Mouse (Mus musculus) testis, adult 10 weeks (tissue): ENCODE measurements around the gene Ak6. TPM values are rescaled to one million over a fixed set of nuclear protein-coding genes. Genes with fewer than 3 reads are reported as not detected.

Experiments
- polyA plus RNA-seq: library from polyadenylated mRNA; stranded (reverse); fragments of 350-450 nt; fragmentation: Illumina TruSeq; extraction: RNeasy Lipid Tissue Mini Kit (QIAGEN cat#74804); gene quantifications from one replicate; pipeline ENCODE4 v1.2.3, GENCODE M21; 2014; ENCODE audit warnings: low read depth, low replicate concordance

The Ak6 gene
- polyA plus RNA-seq, result 2,518 TPM

DNA sequence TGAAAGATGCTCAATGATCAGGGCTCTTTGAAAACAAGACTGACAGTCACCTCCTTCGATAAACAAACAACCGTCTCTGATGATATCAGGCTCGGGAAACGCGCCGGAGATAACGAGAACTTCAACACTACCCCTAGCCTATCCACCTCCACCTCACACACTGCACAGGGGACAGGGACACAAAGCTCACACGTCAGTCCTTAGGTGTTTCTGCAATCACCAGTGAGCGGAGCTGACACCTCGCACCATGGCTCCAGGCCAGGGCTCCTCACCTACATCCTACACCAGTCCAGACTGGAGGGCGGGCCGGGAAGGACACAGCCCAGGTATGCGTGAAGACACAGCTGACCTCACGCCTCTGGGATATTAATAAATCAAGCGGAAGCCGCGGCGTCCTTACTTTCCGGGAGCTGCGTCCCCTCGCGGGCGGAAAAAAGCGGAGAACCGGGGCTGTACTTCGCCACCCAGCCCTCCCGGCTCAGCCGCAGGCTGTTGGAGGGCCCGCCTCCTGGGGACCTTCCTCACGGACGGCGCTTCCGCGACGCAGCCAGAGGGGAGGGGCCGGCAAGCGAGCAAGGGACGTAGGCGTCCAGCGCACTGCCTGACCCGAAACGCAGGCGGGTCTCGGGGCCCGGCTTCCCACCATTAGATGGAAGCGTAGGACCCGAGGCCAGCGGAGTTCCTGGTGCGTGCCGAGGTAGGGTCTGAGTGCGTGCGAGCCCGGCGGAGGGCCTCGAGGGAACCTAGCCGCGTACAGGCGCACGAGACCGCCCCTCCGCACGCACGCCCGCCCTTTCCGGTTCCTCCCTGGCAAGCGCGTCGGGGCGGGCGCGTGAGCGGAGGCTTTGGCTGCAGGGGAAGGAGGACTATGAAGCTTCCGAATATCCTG, at the start of gene Ak6, which contains the start of gene Rad17:
TSS of gene Ak6 (plus strand) at position 430 of the 889 bp plus-strand sequence.
TSS of gene Rad17 (minus strand) at position 502 of the 889 bp plus-strand sequence.

DNA sequence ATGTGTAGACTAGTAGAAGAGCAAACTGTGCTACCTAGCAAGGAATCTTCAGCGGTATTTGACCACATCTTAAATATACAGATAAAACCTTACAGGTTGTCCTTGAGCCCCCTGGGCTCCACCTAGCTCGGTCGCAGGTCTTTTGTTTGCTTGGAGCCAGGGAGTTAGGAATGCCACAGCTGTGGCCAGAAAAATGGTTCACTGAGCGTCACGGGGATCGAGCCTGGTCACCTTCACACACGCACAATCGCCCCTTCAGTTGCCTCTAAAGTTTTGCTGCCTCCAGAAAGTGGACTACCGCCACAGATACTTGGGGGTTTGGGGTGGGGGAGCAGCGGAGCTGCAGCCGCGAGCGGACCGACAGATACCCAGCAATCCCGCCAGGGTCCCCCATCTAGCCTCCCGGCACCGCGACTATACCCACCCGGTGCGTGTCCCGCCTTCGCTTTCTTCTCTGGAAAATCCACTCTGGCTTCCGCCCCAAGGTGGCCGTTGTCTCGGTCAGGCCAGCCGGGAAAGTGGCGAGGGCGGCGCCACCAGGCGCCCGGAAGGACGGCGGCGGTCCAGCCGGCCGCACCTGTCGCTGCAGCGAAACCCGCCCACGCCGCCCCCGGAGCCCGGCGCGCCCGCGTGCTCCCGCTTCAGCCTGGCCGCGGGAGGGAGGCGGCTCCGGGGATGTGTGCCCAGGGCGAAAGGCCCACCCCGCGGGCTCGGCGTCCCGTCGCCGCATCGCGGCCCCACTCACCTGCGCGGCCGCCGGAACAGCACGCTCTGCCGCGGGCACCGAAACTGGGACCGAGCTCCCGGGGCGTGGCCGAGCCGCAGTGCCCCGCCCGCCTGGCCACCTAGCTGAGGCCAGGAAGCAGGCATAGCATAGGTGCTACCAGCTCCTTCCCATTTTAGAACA, 34.3 kb upstream of the Ak6 start, which contains the start of gene Marveld2:
TSS of gene Marveld2 (minus strand) at position 791 of the 907 bp plus-strand sequence.

DNA sequence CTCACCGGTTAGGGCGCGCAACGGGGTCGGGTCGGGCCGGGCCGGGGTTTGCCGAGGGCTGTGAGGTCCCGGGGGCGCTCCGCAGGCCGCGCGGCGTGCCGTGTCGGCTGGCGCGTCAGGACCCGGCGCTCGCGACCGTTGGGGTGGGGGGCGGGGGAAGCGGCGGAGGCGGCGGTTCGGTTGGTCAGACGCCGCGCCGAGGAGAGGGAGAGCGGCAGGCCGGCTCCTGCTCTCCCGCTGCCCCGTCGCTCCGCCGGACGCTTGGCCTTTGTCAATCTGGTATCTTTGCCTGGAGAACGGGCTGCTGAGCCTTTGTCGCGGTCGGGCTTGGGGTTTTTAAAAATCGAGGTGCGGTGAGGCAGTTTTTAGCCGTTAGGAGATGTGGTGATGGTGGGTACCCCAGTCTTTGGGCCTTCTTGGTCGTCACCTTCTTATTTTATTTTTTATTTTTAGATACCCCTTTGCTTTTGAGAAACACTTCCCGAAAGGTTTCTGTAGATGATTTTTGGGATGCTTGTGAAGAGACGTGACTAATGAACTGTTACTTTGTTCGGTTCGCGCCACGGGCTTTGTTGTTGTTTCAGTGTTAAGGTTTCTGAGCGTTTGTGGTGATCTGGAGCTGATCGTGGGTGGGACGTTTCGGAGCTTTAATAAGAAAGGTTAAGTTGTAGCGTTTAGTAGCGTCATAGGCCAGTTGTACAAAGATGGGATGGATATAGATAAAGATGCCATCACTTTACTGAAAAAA, 834 bp downstream of the Ak6 start, which contains the start of gene Taf9:
TSS of gene Taf9 (plus strand) at position 141 of the 748 bp plus-strand sequence.

DNA sequence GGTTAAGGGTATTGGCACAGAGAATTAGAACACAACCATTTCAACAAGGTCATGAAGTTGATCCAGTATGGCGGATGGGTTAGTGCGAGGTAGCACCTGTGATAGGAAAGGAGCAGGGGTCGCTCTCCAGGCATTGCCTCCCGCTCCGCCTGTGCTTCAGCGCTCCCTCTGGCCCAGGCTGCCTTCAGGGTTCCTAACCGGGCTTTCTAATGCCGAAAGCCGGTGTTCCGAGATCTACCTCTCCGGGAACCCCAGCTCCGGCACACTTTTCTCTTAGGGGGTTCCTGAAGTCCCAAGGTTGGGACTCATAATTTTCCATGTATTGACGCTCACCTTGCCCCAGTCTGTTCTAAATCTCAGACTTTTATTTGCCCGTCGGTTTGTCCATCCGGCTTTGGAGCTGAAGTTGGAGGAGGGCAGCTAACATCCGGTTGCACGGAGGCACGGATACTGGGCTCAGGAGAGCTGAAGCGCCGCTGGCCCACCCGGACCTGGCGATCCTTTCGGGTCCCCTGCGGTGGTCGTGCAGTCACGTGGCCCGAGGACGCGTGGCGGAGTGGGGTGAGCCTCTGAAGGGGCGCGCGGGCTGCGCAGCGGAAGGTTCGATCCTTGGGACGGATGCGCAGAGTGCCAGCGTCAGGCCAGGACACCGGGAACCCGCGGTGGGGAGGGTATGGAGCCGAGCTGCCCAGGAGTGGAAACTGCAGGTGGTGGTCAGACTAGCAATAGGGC, 18.7 kb downstream of the Ak6 start, which contains the start of gene Ccdc125:
TSS of gene Ccdc125 (plus strand) at position 427 of the 732 bp plus-strand sequence.

Other genes starting within 250 kb of the Ak6 start
- gene Naip1, start 198.1 kb upstream of the Ak6 start, polyA plus RNA-seq, result 0.17 TPM
- gene Gtf2h2, start 158.4 kb upstream of the Ak6 start, polyA plus RNA-seq, result 70.5 TPM
- 7.9 TPM for gene Ocln, start 98.3 kb upstream of the Ak6 start, polyA plus RNA-seq
- 0.64 TPM for gene Marveld2, start 34.0 kb upstream of the Ak6 start, polyA plus RNA-seq
- 116 TPM for gene Rad17, start 72 bp downstream of the Ak6 start, polyA plus RNA-seq
- 241 TPM for gene Taf9, start 600 bp downstream of the Ak6 start, polyA plus RNA-seq
- gene Ccdc125, start 18.7 kb downstream of the Ak6 start, polyA plus RNA-seq, result 0.21 TPM
- 38.1 TPM for gene Cdk7, start 80.0 kb downstream of the Ak6 start, polyA plus RNA-seq
- 112 TPM for gene Mrps36, start 93.7 kb downstream of the Ak6 start, polyA plus RNA-seq
- 19.5 TPM for gene Cenph, start 124.9 kb downstream of the Ak6 start, polyA plus RNA-seq
- 101 TPM for gene Ccnb1, start 135.6 kb downstream of the Ak6 start, polyA plus RNA-seq
- gene Slc30a5, start 182.4 kb downstream of the Ak6 start, polyA plus RNA-seq, result 35.9 TPM